Mouse (Mus musculus) B cell, adult 2 months (primary cell): ENCODE data around the gene A4gnt.
"Not testable (repeated sequence)": the region's sequence is repeated elsewhere in the genome, so short reads cannot be mapped to it uniquely, and the experiment has no call there.

Experiments used
- DNase-seq, 2 experiments: peaks; one replicate each; pipeline ENCODE4 v3.0.0; 2022

The A4gnt gene

DNA sequence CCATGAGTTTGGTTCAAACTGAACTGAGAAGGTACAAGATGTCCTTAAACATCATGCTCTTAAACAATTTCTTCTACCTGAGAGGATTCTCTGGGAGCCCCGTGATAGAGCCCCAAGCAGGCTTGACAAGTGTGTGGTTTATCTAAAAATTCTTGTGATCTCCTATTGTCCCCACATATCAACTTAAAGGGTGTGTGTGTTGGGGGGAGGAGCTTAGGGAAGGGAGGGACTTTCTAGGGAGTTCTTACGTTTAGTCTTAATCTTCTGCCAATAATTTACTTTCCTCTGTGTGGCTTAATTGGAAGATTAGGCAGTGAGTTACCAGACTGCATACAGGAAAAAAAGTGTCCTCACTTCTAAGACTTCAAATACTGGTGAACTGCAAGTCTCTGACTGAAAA, at the start of gene A4gnt:
Gene A4gnt (plus strand): TSS at position 301 of the 400 bp plus-strand sequence.
- no peak for DNase-seq

DNA sequence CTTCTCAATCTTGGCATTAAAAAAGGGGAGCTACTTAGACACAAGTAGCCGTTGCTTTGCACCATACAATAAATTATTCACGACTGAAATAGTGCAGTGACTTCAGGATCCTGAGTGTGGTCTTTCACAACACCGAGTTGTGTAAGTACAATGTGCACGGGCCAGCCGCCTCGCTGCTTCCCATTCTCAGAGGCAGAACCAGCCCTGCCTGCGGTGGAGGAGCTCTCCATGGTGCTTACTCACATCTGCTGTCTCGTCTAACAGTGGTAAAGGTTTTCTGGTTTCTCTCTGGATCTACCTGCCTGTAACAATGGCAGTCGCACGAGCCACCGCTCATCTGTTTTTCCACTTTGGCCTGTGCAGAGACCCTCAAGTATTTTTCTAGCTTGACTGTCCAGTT, 48.6 kb upstream of the A4gnt start:
- DNase-seq: peak; percentile 78

DNA sequence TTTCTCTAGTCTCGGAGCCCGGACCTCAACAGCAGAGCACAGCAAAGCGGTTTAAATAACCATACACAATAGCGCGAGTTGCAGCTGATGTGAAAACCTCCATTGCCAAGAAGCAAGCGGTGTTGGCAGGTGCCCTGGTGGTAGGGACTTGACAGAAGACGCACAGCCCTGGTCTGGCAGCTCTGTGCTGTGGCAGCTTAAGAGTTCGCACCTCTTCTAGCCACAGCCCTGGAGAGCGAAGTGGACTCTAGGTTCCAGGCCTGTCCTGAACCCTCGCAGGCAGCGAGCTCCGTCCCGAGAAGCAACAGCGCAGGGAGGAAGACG, 44.3 kb upstream of the A4gnt start:
- no peak for DNase-seq

DNA sequence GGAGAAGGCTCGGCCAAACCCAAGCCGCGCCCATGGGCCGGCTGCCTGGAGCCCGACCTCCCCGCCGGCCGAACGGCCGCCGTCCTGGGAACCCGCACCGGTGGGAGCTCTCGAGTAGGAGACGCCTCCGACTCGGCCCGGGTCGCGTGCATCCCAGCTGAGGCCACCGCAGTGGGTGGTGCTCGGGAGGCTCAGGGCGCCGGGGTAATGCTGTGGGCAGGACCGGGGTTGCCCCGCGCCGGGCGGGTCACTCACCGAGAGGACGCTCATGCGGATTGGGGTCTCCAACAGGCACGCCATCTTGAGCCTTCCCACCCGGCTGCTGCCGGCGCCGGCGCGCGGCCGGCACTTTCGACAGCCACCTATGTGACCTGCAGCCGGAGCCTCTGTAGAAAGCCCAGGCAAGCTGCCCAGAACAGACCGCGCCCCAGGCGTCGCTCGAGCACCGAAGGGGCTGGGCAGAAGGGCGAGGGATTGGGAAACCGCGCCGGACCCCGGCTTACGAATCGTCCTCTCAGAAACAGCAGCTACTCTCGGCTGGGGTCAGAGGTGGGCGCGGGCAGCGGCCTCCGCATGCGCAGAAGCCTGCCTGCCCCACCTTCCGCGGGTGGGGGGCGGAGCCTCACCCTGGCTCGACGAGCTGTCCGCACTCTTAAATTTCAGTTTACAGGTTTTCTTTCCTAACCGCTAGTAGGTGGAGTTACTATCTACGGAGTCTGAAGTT, 43.8 kb upstream of the A4gnt start, which contains the start of gene Armc8:
Gene Armc8 (minus strand): TSS at position 553 of the 724 bp plus-strand sequence.
- DNase-seq: peak; percentile 93 to 95

- DNase-seq: no peak
These were observed 43.3 kb upstream of the A4gnt start for GRCm38 (mm10) chr9:99569071-99569397.

DNA sequence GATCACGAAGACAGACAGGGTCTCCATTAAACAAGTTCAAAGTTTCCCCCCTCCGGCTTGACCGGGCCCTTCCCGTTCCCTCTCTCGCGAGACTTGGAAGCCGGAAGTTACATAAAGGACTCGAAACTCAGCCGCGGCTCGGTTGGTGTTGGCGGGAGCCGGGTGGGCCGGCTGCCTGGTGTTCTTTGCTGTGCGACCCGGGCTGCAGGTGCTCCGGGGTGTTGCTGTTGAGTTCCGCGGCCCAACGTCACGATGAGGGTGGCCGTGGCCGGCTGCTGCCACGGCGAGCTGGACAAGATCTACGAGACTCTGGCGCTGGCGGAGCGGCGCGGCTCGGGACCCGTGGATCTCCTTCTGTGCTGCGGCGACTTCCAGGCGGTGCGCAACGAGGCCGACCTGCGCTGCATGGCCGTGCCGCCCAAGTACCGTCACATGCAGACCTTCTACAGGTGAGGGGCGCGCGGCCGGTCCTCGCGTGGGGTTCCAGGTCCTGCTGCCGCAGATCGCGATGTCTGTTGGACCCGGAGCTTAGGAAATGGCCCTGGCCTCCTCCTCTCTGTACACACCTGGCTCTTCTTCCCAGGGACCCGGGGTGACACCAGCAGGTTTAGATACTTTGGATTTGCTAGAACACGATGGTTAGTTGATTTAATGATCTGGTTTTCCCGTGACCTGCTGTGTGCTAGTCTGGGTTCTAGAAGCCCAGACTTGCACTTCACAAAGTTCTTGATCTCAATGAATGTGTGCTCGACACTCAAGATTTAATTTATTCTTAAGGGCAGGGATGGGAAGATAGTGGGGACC, 36.4 kb upstream of the A4gnt start, which contains the start of gene Dbr1:
Gene Dbr1 (plus strand): TSS at position 123 of the 804 bp plus-strand sequence.
- peak; percentile 93 for DNase-seq

DNA sequence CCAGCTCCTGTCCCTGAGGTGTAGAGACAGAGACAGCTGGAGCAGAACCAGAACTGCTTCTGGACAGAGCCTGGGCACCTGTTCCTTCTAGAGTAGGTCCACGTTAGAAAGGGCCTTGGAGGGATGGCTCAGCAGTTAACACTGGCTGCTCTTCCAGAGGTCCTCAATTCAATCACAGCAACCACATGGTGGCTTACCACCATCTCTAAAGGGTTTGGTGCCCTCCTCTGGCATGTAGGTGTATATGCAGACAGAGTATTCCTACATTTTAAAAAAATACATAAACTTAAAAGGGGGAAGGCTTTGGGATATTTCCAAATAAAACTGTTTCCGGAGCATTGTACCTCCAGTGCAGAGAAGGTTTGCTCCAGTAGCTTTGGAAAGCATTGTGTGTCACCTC, 31.6 kb upstream of the A4gnt start:
- peak; percentile 54 to 59 for DNase-seq

DNA sequence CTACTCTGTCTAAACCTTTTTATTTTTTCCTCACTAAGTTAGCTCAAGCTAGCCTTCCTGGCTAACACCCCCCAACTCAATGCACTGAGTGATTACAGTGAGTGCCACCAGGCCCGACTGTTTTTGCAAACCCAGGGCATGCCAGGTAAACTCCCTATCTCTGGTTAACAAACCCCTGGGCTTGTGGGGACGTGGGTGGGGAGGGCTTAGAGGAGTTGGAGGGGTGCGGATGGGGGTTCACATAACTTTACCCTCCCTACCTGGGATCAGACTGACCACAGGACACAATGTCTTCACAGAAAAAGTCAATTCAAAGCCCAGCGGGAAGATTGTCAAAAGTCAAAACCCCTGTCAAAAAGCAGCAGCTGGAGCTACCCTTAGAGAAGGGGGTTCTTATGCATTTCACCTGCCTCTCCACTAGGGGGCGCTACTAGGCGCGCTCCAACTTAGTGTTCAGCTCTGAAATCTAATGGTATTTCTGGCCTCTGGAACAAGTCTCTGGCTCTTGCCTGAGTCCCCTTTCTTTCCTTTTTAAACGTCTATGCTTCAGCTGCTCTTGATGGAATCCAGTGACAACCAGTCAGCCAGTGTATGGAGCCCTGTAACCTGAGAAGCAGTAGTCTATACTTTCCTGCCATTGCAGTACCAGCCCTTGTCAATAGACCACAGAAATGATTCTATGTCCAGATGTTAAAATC, 24.6 kb upstream of the A4gnt start:
- peak; percentile 76 to 79 for DNase-seq

DNA sequence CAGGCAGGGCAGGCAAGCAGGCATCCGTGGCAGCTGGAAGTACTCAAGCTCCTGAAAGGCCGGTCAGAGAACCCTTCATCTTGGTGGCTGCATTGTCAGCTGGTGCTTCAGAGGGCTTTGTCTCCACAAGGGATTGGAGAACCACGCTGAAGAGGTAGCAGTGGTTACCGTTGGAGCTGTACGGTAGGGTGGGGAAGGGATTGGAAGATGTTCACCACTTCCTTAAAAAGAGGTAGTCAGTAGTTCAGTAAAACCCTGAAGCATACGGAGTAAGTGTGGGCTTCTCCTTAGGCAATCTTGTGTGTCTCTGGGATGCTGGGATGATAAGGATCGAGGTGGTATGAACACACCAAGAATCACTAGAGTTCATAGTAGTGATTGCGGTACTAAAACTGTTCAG, 21.2 kb upstream of the A4gnt start:
- DNase-seq: no peak

DNA sequence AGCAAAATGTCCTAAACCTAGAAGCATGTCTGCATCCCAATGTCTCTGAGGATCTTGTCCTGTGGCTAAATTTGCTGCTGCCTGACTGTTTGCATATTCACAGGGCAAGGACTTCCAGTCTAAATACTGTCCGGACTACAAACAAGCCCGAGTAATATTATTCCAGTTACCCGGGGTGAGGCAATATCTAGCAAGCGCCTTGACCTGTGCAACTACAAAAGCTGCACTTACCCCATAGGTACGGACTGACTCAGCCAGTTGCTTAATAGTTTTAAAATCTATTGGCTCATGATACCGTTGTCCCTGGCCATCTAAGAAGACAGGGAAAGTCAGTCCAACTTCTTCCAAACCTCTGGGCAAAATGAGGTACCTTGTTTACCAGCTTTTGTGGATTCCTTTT, 13.2 kb upstream of the A4gnt start:
- DNase-seq: not testable (repeated sequence)

DNA sequence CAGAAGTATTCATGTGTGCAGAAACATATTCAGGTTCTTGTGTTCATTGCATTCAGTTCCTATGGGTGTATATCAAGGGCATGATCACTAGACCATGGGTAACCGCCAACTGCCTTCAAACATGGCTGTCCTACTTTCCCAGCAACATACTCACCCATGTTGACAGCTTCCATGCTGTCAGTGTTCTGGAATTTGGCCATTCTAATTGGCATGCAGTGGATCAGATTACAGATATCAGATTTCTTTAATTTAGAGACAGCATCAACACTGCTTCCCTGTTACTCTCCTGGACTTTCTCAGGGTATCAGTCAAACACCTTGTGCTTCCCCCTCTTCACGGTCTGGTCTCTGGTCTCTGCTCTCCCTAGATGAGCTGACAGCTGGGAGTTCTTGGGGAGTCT, 8.7 kb upstream of the A4gnt start:
- DNase-seq: no peak

- no peak for DNase-seq
These were observed 7.4 kb downstream of the A4gnt start for GRCm38 (mm10) chr9:99619688-99620087.

DNA sequence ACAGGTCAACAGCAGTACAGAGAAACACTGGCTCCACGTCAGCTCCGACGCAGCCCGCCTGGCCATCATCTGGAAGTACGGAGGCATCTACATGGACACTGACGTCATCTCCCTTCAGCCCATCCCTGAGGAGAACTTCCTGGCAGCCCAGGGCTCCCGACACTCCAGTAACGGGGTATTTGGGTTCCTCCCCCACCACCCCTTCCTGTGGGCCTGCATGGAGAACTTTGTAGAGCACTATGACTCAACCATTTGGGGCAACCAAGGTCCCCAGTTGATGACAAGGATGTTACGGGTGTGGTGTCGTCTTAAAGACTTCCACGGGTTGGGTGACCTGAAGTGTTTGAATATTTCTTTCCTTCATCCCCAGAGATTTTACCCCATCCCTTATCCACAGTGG, 7.9 kb downstream of the A4gnt start:
- DNase-seq: no peak

GRCm38 (mm10) chr9:99622034-99622433, 9.7 kb downstream of the A4gnt start:
- DNase-seq: no peak

GRCm38 (mm10) chr9:99622966-99623365, 10.7 kb downstream of the A4gnt start:
- DNase-seq: no peak

- DNase-seq: no peak
These were observed 11.8 kb downstream of the A4gnt start for GRCm38 (mm10) chr9:99624117-99624516.

DNA sequence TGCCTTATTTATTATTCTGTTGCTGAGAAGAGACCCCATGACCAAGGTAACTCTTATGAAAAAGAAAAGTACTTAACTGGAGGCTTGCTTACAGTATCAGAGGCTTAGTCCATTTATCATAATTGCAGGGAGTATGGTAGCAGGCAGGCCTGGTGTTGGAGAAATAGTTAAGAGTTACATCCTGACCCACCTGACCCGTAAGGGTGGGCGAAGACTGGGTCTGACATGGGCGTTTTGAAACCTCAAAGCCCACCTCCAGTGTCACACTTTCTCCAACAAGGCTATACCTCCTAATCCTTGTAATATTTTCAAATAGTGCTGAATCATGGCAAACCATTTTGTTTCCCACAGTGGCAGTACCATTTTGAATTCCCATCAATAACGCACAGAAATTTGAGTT, 16.3 kb downstream of the A4gnt start:
- DNase-seq: no peak

DNA sequence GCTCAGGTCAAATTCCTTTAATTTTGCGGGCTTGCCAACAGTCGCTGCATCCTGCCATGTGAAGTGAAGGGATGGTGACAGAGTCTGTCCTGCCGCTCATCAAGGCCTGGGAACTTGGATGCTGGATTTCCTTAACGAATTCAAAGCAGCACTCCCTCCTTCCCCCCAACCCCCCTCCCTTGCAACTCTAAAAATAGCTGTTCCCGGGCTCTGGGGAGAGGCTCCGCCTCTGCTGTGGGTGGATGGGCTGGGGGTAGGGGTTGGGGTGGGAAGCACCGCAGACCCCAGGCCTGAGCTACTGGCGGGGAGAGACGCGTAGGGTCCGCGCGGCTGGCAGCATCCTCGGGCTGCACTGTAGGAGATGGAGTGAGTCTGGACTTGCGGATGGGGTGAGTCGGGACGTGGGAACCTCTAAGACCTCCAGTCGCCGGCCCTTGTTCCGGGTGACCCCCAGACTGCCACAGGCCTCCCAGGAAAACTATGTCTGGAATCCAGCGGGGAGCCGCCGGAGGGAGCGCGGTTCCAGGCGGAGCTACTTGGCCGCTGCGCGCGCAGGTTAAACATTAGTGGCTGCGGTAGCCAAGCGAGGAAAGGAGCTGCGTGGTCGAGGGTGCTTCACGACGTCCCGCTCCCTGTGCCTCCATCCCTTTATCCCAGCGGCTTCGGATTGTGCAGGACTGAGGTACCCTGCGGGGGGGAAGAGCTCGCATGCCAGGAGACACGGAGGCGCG, 17.1 kb downstream of the A4gnt start, which contains the start of gene Dzip1l:
Gene Dzip1l (plus strand): TSS at position 216 of the 731 bp plus-strand sequence.
- no peak for DNase-seq

DNA sequence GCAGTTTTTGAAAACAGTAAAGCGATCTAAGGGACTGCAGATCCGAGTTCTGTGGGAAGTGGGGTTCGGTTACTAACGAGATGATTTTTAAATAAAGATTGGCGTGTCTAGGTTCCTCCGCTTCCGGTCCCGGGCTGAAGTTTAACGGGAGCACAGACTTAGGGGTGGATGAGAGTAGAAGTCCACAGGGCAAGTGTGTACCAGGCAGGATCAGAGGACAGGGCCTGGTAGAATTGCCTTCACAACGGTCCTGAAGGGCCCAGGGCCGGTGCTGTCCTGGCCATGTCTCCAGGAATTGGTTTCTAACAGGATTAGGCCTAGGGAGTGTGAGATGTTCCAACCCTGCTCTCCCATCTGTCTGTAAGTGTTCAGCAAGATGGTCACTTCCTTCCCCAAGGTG, 17.8 kb downstream of the A4gnt start:
- DNase-seq: no peak

DNA sequence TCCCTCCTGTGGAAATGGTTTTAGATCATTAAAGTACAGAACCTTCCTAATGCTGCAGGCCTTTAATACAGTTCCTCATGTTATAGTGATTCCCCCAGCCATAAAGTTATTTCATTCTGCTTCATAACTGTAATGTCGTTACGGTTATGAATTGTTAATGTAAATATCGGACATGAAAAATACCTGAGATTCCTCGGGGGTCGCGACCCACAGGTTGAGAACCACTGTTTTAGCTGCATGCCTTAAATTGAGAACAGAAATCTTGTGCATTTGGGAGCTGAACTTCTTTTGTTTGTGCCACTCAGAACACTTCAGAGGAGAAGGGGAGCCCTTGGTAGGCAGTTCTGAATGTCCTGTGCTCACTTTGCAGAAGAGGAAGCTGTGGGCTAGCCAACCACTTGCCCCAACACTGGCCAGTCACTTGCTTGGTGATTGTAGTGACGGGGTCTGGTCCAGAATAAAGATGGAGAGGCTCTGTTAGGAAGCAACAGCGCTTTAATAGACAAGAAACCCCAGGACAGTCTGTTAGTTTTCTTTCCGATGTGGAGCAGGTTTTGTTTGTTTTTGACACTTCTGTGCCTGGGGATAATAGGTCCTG, 18.3 kb downstream of the A4gnt start:
- no peak for DNase-seq

- DNase-seq: no peak
These were observed 19.5 kb downstream of the A4gnt start for GRCm38 (mm10) chr9:99631781-99632180.

DNA sequence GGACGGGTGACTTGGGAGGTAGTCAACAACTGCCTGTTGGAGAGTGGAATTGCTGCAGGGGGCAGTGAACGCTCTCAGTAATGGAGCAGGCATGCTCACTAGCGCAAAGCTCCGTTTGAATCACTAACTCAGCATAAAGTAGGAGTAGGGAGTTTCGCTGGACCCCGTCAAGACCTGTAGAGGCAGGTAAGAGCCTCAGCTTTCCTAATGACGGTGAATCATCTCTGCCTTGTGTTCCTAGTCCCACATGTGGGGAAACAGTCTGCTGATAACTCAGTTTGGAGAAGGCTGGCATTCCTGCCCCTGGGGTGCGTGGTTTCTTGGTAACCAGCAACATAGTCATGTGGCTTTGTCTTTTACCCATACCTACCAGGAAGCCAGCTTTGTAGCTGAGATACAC, 20.0 kb downstream of the A4gnt start:
- DNase-seq: no peak

DNA sequence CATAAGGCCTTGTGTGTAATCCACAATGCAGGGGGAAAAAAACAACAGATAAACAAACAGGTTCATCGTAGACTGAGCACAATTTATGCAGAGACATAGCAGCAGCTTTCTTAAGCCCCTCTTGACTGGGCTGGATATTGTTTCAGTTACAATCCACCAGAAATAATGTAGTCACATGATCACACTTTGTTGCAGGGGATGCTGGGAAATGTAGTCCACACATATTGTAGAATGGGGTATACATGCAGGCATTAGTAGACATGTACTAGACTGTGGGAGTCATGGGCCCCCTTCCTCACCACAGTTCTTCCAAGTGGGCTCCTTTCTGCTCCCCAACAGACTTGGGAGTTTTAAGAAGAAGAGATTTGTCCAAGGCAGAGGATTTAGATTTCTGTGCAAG, 24.5 kb downstream of the A4gnt start:
- DNase-seq: no peak
